Mouse (Mus musculus) thymus, postnatal 0 days (tissue): ENCODE results near the gene Tubb3. TPM values are rescaled to one million over a fixed set of nuclear protein-coding genes. Genes with fewer than 3 reads are reported as not detected.
A peak's percentile ranks its signal among the peaks of the same experiment; 100 is the strongest.

Experiments
- DNase-seq: peaks from one replicate; pipeline ENCODE4 v3.0.0-alpha.2; 2015; ENCODE audit warnings: low spot score
- polyA plus RNA-seq: library from polyadenylated mRNA; unstranded; fragments of >200 nt; fragmentation: Nextera tagmentation; extraction: Ambion mirVana; gene quantifications from 2 replicates; pipeline ENCODE4 v1.2.1, GENCODE M21; 2015

Gene Tubb3
- 11.9 and 16.3 TPM in 2 replicates for polyA plus RNA-seq

DNA sequence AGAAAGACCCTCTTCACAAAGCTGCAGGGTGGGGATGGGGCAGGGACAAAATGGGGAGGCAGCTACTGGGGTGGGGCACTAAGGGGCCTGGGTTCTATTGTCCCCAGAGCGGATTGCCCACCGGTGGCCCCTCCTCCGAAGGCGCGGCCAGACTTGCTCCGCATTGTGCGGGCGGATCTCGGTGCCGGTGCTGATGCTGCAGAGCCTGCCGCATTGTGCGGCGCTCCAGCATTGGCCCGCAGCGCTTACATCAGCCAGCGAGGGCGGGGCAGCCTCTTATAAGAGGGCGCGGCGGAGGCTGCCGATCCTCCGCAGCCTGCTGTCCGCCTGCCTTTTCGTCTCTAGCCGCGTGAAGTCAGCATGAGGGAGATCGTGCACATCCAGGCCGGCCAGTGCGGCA is at the start of gene Tubb3:
Tubb3 (plus strand) TSS at position 179 of the 400 bp plus-strand sequence.
- DNase-seq, result peak; percentile 65

DNA sequence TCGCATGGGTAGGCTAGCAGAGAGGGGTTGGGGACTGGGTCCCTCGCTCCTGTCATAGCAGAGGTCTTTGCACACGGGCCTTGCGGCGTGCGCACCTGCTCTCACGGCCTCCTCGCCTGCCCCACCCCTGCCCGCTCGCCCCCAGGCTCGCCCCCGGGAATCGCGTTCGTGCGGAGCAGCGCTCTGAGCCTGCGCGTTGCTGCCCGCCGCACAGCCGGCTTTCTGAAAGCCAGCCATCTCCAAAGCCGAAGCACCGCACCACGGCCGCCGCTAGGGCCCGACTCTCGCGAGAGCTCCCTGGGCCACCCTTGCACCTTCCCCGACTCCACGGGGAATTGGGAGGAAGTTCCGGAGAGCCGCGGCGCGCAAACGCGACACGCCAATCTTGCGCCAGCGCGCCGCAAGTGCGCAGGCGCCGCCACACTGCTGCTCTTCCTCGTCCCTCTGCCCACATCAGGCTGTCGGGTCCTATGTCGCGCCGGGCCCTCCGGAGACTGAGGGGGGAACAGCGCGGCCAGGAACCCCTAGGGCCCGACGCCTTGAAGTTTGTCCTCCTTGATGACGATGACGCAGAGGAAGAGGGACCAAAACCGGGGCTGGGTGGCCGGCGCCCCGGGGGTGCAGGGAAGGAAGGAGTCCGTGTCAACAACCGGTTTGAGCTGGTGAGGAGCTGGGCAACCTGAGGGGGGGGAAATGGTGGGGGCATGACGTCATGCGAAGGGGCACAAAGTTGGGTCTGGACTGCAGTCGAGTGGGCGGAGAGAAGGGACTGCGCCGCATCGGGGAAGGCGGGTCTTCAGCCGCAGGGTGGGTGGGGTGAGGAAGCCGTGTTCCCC is 37.6 kb upstream of the Tubb3 start, which contains the start of gene Tcf25:
Tcf25 (plus strand) TSS at position 351 of the 836 bp plus-strand sequence.
- DNase-seq, result peak; percentile 96

DNA sequence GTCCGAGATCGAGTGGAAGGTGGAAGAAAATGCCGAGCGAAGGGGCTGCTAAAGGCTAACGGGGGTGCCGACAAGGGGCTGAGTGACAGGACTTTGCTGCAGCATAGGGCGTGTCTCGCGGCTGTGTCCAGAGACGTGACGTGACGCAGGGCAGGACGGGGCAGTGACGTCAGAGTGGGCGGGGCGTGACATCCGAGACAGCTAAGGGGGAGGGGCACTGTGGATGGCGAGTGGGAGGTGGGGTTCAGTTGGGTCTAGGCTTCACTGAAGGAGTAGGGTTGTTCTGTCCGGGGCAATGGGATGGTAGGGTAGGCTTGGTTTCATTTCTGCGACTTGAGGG is 37.0 kb upstream of the Tubb3 start:
- DNase-seq, result peak; percentile 88

DNA sequence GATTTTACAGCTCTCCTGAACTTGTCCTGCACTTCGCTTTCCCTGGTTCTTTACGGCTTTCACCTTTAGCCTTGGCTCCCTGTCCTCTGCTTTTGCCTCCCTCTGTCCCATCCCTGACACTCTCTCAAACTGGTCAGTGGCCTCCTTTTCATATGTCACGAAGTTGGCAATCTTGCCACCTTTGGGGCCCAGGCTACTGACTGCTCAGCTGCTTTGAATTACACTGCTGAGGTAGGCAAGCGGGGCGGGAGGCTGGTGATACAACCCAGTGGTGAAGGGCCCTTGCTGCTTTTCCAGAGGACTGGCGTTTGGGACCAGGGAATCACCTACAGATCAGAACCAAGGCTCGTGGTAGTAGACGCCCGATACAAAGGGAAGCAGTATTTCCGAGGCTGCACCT is 35.5 kb upstream of the Tubb3 start:
- DNase-seq, result no peak

DNA sequence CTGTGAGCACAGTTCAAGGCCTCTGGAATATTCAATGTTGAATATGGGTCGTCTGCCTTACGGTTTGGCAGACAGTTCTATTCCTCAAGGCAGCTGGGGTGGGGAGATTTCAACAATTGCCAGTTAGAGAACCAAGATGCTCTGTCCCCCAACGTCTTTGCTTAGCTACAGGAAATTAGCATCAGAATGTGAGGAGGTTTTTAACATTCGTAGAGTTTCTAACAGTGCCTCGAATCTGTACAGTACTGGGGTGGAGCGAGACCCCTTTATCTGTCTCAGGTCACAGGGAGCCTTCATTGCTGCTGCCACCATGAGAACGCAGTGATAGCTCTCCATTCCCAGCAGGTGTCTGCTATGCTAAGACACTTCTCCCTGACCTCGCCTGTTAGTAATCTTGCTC is 35.1 kb upstream of the Tubb3 start:
- DNase-seq, result no peak

DNA sequence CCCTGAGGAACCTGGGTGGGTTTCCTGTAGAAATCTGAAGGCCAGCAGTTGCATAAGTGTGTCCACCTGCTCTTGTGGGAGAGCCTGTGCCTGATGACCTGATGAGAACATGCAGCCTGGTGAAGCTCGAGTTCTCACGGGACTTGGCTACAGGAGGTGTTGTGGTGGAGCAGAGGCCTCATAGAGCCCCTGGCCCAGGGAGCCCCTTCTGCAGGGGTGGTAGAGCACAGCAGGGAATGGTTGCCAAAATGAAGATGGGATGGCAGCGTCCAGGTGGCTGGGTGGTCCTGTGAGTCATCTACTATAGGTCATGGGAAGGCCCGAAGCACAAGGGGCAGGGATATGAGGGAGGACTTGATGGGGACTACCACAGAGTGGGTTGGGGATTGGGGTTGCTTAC is 29.5 kb upstream of the Tubb3 start:
- DNase-seq, result no peak

DNA sequence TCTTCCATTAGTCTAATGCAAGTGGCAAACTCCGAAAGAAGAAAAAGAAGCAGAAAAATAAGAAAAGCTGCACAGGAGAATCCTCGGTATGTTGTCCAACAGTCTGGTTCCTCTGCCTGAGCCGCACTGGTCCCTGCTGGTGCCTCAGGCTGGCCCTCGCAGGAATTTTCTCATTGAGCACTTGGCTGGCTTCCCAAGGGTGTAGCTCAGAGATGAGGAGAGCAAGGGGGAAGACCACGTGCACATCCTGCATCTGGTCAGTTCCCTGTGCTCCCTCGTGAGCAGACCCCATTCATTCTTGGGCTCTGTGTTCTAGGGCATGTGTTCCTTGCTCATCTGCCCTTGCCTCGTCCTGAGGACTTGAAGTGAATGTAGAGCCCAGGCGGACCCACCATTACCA is 28.7 kb upstream of the Tubb3 start:
- no peak for DNase-seq

DNA sequence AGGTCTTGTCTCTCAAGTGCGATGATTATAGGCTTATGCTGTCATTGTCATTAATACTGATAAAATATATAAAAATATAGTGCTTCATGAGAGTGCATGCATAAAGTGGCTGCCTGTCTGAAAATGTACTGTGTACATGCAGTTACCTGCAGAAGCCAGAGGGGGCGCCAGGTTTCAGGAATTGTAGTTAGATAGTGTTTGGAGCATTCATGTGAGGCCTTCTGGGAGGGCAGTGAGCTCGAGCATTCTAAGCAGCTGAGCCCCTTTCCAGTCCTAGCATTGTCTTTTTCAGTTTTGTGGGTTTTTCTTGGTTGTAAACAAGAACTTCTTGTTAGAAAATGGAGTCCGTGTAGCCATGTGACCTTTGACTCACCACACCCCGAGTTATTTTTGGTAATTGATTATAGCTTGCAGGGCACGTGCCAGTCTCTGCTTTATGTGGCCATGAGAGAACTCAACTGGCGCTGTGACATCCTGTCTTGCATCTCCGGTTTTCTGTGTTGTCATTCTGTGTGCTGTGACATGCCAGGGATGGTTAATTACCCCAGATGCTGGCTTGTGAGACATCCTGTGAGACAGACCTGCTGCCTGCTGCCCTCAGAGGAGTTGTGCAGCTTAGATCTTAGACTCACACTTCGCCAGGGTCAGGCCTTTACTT is 26.2 kb upstream of the Tubb3 start:
- peak; percentile 52 for DNase-seq

DNA sequence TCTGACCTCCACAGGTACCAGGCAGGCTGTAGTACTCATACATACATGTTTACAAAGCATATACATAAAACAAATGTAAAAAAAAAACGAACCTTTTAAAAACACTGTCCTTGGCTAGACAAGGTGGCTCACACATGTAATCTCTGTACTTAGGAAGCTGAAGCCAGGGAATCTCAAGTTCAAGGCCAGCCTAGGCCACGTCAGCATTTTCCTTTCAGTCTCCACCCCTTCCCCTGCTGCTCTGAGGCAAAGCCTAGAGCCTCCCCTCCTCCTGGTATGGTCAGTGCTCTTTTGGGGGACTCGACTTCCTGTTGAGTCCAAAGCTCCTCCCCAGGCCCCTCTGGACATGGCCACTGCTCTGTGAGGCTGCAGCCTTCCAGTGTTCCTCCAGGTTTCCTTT is 24.2 kb upstream of the Tubb3 start:
- no peak for DNase-seq

DNA sequence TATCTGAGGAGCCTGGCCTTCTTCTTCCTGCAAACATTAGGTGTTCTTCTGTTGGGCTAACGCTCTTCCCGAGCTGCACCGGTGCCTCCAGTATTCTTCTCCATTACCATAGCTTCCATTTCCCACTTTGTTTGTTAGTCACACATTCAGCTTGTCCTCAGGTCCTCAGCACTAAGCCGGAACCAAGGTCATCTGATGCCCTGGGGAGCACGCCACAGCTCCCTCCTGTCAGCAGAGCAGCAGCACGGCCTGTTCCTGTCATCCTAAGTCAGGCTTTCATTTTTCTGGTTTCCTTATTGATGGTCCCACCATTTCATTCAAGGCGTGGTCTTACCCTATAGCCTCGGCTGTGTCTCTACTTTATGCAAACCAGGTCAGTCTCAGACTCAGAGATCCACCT is 23.4 kb upstream of the Tubb3 start:
- no peak for DNase-seq

DNA sequence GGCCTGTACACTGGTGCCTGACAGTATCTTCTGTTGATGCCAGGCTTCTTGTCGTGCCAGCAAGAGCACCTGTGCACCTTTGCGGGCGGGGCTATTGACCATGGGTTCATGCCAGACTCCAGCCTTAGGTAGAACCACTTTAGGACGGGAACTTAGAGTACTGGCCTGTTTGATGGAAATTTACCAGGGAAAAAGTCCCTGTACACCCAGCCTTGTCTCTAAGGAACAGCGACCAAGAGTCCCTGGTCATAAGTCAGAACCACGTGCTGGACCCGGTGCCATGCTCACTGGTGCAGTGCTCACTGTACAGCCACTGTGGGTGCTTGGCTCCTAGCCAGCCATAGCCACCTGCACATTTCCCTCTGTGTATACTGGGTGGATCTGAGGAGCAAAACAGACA is 22.2 kb upstream of the Tubb3 start:
- no peak for DNase-seq

DNA sequence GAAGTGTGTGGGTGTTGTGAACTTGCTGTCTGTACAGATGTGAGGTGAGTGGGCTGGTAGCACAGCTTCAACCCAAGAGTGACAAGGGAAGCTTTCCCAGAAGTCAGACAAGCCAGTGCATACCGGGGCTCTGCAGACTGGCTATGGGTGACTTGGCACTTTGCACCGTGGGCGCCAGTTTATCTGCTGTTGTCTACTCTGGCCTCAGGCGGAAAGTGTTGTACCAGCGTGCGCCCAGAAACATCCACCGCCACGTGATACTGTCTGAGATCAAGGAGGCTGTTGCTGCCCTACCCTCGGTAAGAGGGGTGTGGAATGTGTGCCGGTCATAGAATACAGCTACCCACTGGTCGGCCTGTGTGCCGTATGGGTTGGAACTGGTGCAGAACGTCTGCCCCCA is 12.9 kb upstream of the Tubb3 start:
- no peak for DNase-seq

DNA sequence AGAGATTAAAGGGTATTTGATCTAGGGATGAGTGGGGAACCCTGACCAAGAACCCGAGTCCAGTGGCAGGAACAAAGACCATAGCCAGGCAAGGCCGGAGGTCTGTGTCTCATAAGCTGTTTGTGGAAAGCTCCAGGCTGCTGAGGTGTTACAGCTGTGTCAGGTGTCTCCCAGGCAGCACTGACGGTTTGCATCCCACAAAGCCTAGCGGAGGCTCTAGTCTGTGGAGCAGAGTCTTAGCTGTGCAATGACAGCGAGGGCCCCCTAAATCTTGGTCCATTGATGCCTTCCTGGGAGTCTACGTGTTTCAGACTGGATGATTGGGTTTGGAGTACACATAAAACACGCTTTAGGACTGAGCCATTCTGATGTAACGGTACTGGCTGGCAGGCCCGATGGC is 9.3 kb upstream of the Tubb3 start:
- peak; percentile 60 for DNase-seq

DNA sequence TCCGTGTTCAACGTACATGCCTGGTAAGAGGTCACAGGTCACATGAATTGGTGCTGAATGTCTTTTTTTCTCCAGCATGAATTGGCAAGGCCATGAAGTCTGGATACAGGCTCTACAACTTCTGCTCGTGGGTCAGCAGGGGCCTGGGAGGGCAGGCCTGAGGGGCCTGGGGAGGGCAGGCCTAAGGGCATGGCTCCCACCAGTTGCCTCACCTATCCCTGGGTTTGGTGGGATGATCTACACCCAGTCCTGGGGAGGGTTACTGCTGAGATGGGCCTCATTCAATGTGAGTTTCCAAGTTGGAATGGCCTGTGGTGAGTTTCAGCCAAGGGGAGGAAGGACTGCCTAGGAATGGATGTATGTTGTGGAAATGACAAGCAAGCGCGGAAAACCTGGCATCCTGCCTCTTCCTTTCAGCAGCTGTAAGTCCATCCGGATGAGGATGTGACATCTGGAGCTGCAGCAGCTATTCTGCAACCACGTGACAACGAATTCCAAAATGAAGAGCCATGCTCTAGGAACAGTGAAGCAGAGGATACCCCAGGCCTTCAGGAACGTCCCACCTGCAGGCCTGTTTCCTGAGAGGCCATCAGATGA is 8.4 kb upstream of the Tubb3 start:
- DNase-seq, result no peak

DNA sequence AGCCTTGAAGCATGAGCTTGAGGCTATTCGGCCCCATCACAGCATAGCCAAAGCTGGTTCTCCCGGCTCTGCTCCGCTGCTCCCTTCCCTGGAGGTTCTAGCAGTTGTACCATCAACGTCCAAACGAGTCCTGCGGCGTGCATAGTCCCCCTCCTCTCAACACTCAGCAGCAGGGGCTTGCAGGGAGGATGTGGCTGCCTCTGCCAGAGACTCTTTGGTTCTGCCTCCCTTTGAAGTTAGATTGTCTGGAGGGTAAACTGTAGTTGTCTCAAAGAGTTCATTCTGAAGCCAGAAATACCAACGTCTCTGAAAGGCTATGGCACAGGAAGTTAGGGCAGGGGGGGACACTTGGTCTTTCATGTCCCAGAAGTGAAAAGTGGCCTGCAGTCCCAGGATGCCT is 6.7 kb upstream of the Tubb3 start:
- DNase-seq, result peak; percentile 87

DNA sequence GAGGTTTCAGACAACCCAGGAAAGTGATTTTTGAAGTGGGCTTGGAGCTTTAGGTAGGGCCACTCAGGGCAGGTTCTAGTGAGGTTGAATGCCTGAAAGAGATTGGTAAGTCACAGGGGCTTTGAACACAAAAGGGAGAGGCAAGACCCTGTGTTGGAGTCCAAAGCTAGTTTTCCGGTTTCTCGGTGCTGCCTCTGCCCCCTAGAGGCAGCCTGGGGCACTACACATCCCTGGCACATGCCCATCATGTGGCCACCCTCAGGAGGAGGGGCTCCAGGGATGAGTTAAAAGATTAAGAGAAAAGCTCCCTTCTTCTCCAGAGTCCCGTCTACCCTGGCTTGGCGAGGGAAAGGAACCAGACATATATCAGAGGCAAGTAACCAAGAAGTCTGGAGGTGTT is 4.4 kb upstream of the Tubb3 start, which contains the start of gene Mc1r:
Mc1r (plus strand) TSS at position 322 of the 400 bp plus-strand sequence.
- peak; percentile 85 for DNase-seq

DNA sequence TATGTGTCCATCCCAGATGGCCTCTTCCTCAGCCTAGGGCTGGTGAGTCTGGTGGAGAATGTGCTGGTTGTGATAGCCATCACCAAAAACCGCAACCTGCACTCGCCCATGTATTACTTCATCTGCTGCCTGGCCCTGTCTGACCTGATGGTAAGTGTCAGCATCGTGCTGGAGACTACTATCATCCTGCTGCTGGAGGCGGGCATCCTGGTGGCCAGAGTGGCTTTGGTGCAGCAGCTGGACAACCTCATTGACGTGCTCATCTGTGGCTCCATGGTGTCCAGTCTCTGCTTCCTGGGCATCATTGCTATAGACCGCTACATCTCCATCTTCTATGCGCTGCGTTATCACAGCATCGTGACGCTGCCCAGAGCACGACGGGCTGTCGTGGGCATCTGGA is 3.6 kb upstream of the Tubb3 start:
- DNase-seq, result no peak

DNA sequence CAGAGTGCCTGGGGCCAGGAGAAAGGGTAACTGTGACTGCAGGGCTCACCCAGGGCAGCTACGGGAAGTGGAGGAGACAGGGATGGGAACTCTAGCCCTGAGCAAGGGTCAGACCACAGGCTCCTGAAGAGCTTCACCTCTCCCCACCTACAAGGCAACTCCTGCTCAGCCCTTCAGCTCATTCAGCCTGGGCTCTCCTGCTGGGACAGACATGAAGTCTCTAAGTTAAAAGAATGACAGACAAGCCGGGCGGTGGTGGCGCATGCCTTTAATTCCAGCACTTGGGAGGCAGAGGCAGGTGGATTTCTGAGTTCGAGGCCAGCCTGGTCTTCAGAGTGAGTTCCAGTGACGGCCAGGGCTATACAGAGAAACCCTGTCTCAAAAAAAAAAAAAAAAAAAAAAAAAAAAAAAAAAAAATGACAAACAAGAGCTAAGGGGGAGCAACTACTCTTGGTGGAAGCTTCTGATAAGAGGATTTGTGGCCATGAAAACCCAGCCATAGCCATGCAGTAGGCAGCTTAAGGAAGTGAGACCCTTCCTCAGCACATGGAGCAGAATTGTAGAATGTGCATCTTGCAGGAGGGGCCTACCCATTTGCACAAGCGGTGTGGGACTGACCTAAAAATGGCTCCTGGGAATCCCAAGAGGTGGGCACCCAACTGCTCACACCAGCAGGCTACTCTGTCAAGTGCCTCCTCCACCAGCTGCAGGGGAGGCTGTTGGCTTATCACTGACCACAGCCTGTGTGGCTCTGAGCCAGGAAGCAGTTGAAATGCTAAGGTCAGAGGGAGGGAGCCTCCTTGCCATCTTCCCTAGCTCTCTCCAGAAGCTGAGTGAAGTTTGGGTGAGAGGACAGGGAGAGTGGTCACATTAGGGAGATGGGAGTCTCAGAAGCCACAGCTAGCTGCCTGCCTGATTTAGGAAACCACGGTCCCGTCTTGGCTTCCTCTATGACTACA is 2.4 kb upstream of the Tubb3 start:
- peak; percentile 16 for DNase-seq

DNA sequence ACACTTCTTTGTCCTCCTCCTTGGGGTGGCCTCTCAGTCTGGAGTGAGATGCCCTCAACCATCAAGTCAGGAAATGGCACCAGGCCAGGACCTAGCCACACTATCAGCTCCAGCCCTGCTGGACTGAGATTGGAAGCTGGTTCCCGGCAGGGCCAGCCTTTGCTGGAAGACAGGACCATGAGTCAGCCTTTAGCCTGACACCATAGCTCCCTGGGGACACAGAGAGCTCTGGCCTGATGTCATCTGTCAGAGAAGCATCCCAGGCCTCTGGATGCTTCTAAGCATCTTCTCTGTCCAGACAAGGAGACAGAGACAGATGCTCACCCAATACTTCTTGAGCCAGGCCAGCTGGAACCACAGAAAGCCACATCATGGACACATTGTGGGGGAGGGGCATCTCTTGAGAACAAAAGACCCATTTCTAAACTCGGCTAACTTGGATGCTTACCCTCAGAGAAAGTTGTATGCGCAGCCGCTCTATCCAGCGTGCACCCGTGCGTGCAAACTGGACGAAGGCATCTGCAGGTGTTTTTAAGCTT is 1.1 kb upstream of the Tubb3 start:
- DNase-seq, result no peak

DNA sequence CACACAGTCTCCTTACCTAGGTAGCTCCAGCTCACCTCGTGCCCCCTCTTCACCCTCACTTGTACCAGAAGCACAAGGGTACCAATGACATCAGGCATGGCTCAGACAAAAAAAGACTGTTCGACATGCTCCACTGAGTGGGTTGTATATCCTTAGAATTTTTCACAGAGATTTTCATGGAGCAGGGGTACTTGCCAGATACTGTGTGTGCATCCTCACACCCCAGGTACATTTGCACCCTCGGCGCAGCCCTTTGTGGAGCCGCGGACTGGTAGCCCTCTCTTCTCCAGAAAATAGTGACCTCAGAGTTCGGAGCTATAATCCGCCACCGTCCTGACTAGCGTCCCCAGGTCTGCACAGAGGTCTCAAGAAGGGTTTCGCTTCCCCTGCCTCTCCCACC is 436 bp upstream of the Tubb3 start:
- no peak for DNase-seq

DNA sequence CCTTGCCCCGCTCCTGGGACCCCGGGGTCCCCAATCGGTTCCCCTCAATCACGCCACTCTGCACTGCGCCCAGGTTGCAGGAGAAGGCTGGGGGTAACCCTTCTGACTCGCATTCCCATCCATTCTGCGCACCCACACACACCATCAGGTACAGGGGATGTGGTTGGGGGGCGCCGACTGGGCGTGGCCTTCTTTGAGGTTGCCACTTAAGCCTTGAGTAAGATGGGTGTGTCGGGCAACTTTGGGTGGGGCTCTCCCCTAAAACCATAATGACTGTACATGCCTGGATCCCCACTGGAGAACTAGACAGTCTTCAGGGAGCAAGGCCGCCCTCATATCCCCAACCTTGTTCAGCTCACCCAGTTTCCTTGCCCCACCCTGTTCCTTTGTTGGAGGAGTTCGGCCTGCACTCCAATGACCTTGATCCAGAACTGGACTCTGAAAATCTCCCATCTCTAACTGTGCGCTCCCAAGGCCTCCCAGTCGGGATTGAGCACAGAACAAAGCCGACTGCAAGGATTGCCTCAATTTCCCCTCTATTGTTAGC is 630 bp downstream of the Tubb3 start:
- DNase-seq, result peak; percentile 58
